Mouse (Mus musculus) liver, adult 2 months (tissue): ENCODE results near the gene Gm17428. TPM values are rescaled to one million over a fixed set of nuclear protein-coding genes. Genes with fewer than 3 reads are reported as not detected.

Experiments used
- DNase-seq: peaks from one replicate; pipeline ENCODE4 v3.0.0-alpha.2; 2011; ENCODE audit warnings: low read depth, low spot score; ENCODE audit errors: extremely low read depth
- H3K27ac ChIP-seq: fragments of 200-500 bp; replicated peaks from 2 replicates; pipeline ENCODE4 v1.5.1; 2012; ENCODE audit warnings: low read depth, mild to moderate bottlenecking, control low read depth, inconsistent platforms, low read length; ENCODE audit not compliant: insufficient read depth
- H3K27me3 ChIP-seq: fragments of 200-500 bp; 2 replicates; pipeline ENCODE4 v1.6.1; 2012; ENCODE audit warnings: mild to moderate bottlenecking, moderate library complexity, low read length, inconsistent platforms; ENCODE audit not compliant: control insufficient read depth, insufficient read depth
- H3K36me3 ChIP-seq: fragments of 200-500 bp; 2 replicates; pipeline ENCODE4 v1.6.1; 2012; ENCODE audit warnings: low read length, inconsistent platforms; ENCODE audit not compliant: control insufficient read depth, insufficient read depth
- H3K4me1 ChIP-seq: fragments of 200-500 bp; 2 replicates; pipeline ENCODE4 v1.6.1; 2011; ENCODE audit warnings: low read length; ENCODE audit not compliant: control insufficient read depth, insufficient read depth
- H3K4me3 ChIP-seq: fragments of 200-500 bp; 2 replicates; pipeline ENCODE4 v1.5.1; 2011; ENCODE audit warnings: low read depth, mild to moderate bottlenecking, control low read depth, low read length, moderate library complexity; ENCODE audit not compliant: insufficient read depth
- H3K79me2 ChIP-seq: fragments of 200-500 bp; 2 replicates; pipeline ENCODE4 v1.6.1; 2012; ENCODE audit warnings: inconsistent platforms, mild to moderate bottlenecking, low read length, moderate library complexity; ENCODE audit not compliant: control insufficient read depth, insufficient read depth
- H3K9ac ChIP-seq: fragments of 200-500 bp; 2 replicates; pipeline ENCODE4 v1.6.1; 2012; ENCODE audit warnings: low read depth, mild to moderate bottlenecking, control low read depth, inconsistent platforms, low read length
- CTCF ChIP-seq: fragments of 200-500 bp; IDR thresholded peaks from 2 replicates; pipeline ENCODE4 v1.5.1; 2011; ENCODE audit warnings: low read depth, low read length, control low read depth
- POLR2A ChIP-seq: fragments of 200-500 bp; IDR thresholded peaks from 2 replicates; pipeline ENCODE4 v1.6.1; 2011; ENCODE audit warnings: low read length, control low read depth; ENCODE audit not compliant: insufficient read depth; ENCODE audit errors: extremely low read depth
- WGBS: fragments of 180-500 bp; shearing (Covaris S2); methylation state at CpG from one replicate; pipeline ENCODE4 v1.1.7; 2018; 5-methylcytosine and 5-hydroxymethylcytosine counted together
- polyA plus RNA-seq: library from polyadenylated mRNA; depleted of rRNA; stranded (reverse); fragments of >200 nt; gene quantifications from 2 replicates; pipeline ENCODE4 v1.2.3, GENCODE M21; 2012
- total RNA-seq: library from RNA; depleted of rRNA; stranded (reverse); fragments of >200 nt; gene quantifications from 2 replicates; pipeline ENCODE4 v1.2.3, GENCODE M21; 2014

Gm17428 gene
- total and polyA plus RNA-seq, 2 experiments = not detected

DNA sequence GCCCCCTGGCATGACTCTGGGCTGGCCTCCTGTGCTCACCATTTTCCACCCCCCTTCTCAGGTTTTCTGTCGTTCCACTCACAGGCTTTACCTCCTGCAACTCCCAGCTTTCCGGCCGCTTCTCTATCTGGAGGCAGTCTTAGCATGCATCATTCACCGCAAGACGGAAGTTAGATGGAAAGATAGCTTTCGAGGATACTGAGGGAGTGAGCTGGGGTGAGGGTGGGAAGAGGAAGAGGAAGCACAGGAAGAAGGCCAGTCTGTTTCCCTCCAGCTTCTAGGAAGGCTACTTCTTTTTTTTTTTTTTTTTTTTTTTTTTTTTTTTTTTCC, 39.9 kb upstream of the Gm17428 start:
- H3K27ac ChIP-seq = no peak overlapping the region
- no peak for DNase-seq
- TF ChIP-seq CTCF (no peak), POLR2A (no peak)
- WGBS = 61% methylated on average over 6 of the region's 6 CpGs
- H3K4me1 ChIP-seq = no peaks in the 10 kb centered on the region
- H3K9ac ChIP-seq = no peak overlapping the region
- no peaks in the 10 kb centered on the region for H3K79me2 ChIP-seq
- no peaks in the 10 kb centered on the region for H3K36me3 ChIP-seq
- H3K27me3 ChIP-seq = no peaks in the 10 kb centered on the region
- H3K4me3 ChIP-seq = no peak overlapping the region

DNA sequence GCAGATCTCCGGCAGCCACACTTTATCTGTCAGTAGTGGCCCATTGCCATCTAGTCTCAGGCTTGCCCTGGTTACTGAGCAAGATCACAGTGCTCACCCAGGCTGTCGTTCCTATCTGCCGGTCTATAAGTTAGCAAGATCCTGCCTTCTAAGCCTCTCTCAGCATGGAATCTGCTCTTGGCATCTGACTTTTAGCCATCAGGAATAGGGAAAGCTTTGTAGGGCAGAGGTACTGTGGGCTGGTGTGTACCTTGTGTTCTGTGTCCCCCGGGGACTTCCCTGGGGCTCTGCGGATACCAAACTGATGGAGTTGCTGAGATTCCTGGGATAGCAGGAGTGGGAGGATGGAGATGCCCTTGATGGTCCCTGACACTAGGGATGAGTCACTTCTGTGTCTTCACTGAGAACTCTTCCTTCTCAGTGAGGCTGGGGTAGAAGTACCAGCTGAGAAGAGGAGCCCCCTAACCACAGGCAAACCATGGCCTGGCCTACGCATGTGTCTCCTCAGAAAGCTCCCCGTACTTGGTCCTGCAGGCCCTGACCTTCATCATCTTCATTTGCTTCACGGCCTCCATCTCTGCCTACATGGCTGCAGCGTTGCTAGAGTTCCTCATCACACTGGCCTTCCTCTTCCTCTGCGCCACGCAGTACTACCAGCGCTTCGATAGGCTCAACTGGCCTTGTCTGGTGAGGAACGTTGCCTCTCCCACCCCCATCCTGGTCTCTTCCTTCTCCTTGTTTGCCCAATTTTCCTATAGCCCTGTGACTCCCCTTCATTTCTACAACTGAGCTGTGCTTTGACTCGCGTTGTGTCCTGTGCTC, 39.2 kb upstream of the Gm17428 start:
- H3K27me3 ChIP-seq = no peaks in the 10 kb centered on the region
- WGBS = 85% methylated on average over 16 of the region's 16 CpGs
- H3K27ac ChIP-seq = no peak overlapping the region
- H3K36me3 ChIP-seq = no peaks in the 10 kb centered on the region
- H3K9ac ChIP-seq = no peak overlapping the region
- H3K4me1 ChIP-seq = no peaks in the 10 kb centered on the region
- DNase-seq = no peak
- no peaks in the 10 kb centered on the region for H3K79me2 ChIP-seq
- no peak overlapping the region for H3K4me3 ChIP-seq
- TF ChIP-seq CTCF (no peak), POLR2A (no peak)

DNA sequence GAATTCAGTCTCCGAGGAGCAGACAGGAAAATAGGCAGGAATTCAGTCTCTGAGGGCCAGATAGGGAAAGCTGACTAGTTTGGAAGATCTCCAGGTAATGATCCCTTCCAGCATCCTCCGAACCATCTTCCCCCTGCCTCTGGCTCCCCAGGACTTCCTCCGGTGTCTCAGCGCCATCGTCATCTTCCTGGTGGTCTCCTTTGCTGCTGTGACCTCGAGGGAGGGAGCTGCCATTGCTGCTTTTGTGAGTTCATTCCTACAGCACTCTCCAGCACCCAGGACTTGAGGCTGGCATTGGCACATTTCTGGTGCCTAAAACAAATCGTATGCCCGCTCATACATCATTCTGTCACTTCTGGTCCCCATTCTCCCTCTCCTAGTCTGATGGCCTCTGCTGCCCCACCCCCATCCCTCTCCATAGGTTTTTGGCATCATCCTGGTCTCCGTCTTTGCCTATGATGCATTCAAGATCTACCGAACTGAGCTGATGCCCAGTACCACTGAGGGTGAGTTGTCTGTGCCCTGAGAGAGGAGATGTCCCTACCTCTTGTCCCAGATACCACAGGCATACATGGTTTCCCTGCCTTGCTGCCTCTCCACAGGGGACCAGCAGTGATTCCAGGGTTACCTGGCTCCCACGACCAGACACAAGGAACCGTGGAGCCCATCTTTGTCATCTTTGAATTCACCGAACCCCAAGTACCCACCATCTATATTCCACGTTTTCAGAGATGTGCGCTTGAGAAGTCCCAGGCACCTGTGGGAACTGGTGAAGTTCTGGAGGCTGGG, 38.1 kb upstream of the Gm17428 start:
- H3K9ac ChIP-seq = no peak overlapping the region
- no peaks in the 10 kb centered on the region for H3K27me3 ChIP-seq
- no peak overlapping the region for H3K4me3 ChIP-seq
- H3K27ac ChIP-seq = no peak overlapping the region
- 76% methylated on average over 15 of the region's 15 CpGs for WGBS
- TF ChIP-seq POLR2A (no peak), CTCF (no peak)
- no peaks in the 10 kb centered on the region for H3K4me1 ChIP-seq
- DNase-seq = no peak
- no peaks in the 10 kb centered on the region for H3K36me3 ChIP-seq
- H3K79me2 ChIP-seq = no peaks in the 10 kb centered on the region

DNA sequence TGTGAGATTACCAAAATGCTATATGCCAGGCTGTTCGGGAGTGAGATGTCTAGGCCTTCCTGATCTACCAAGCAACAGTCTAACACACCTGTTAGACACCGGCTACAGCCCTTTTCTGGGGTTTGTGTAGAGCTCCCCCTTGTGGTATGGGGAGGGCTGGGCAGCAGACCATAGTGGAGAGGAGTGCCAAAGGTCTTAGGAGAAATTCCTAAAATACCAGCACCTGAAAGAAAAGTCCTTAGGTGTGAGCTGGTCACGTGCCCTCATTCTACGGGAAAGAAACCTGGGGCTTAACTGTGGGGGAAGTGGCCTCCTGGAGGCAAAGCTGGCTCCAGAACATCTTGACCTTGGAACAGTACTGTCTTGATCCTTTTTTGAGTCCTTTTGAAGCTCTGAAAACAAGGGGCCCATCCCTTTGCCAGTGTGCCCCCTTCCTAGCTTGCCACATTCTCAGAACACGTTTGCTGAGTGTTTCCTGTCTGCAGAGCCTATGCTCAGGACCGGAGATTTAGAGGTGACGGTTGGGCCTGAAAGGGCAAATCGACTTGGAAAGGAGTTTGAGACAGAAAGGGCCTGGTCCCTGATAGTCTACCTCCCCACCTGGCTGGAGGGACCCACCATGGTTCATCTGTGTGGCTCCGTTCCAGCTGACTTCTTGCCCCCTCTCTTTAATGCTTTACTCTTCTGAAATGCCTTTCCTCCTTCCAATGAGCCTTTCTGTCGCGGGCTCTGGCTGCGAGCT, 37.1 kb upstream of the Gm17428 start:
- Histone ChIP-seq H3K27ac (no peak overlapping the region), H3K36me3 (no peaks in the 10 kb centered on the region), H3K27me3 (no peaks in the 10 kb centered on the region), H3K9ac (no peak overlapping the region), H3K4me1 (no peaks in the 10 kb centered on the region), H3K4me3 (no peak overlapping the region), H3K79me2 (no peaks in the 10 kb centered on the region)
- peak; percentile 45 for DNase-seq
- TF ChIP-seq CTCF (peak; percentile 85), POLR2A (no peak)
- 54% methylated on average over 12 of the region's 12 CpGs for WGBS

DNA sequence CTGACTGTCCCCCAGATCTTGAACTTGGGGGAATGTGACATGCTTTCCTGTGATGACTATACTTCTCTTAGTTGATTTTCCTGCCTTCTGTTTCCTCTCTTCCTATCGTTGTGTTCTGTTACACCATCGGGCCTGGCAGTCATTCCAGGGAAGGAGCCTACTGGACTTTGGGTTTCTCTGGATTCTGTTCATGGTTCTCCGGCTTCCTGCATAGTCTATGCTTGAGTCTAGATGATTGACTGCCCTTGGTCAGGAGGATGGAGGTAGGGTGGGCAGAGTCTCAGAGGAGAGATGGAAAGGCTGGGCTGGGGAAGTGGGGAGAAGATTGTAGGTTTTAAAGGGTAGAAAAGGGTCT, 36.6 kb upstream of the Gm17428 start:
- DNase-seq = no peak
- Histone ChIP-seq H3K36me3 (no peaks in the 10 kb centered on the region), H3K9ac (no peak overlapping the region), H3K4me1 (no peaks in the 10 kb centered on the region), H3K79me2 (no peaks in the 10 kb centered on the region), H3K27me3 (no peaks in the 10 kb centered on the region), H3K27ac (no peak overlapping the region), H3K4me3 (no peak overlapping the region)
- TF ChIP-seq POLR2A (no peak), CTCF (no peak)
- WGBS = 69% methylated on average over 3 of the region's 3 CpGs
